Mouse (Mus musculus): ENCODE measurements around the gene Nrg3. TPM values are rescaled to one million over a fixed set of nuclear protein-coding genes. Genes with fewer than 3 reads are reported as not detected.
"Not testable (repeated sequence)": the region's sequence is repeated elsewhere in the genome, so short reads cannot be mapped to it uniquely, and the experiment has no call there.

Gene Nrg3
- polyA plus RNA-seq, 1 experiment from 2014 or later, result 0.28 TPM

GRCm38 (mm10) chr14:38533495-38533894 is 939.4 kb downstream of the Nrg3 start:
- no peaks in the 10 kb centered on the region for H3K9me3 ChIP-seq (ENCODE audit: control insufficient read depth, low read length)

GRCm38 (mm10) chr14:38516232-38516631 is 956.7 kb downstream of the Nrg3 start:
- H3K4me1 ChIP-seq (ENCODE audit: control insufficient read depth, insufficient read depth, low read length), result no peaks in the 10 kb centered on the region
- no peaks in the 10 kb centered on the region for H3K27me3 ChIP-seq (replicated peaks; ENCODE audit: control insufficient read depth, insufficient read depth, low read length)
- 69% methylated on average over 5 of the region's 5 CpGs for WGBS
- no peak overlapping the region for H3K4me3 ChIP-seq (ENCODE audit: low read length)
- ATAC-seq, result no peak
- no peaks in the 10 kb centered on the region for H3K9me3 ChIP-seq (ENCODE audit: control insufficient read depth, low read length)
- H3K36me3 ChIP-seq (ENCODE audit: control insufficient read depth, insufficient read depth, low read length), result no peaks in the 10 kb centered on the region
- H3K4me2 ChIP-seq (ENCODE audit: low read depth, low read length), result no peak overlapping the region
- H3K27ac ChIP-seq (ENCODE audit: low read length), result no peak overlapping the region
- H3K9ac ChIP-seq (ENCODE audit: low read depth, low read length), result no peak overlapping the region

More at GRCm38 (mm10) chr14:38533495-38533894, 939.4 kb downstream of the Nrg3 start:
- no peaks in the 10 kb centered on the region for H3K27me3 ChIP-seq (replicated peaks; ENCODE audit: control insufficient read depth, insufficient read depth, low read length)
- H3K27ac ChIP-seq (ENCODE audit: low read length), result no peak overlapping the region
- no peak overlapping the region for H3K9ac ChIP-seq (ENCODE audit: low read depth, low read length)
- no peak overlapping the region for H3K4me2 ChIP-seq (ENCODE audit: low read depth, low read length)
- no peaks in the 10 kb centered on the region for H3K4me1 ChIP-seq (ENCODE audit: control insufficient read depth, insufficient read depth, low read length)
- no peaks in the 10 kb centered on the region for H3K36me3 ChIP-seq (ENCODE audit: control insufficient read depth, insufficient read depth, low read length)
- no peak overlapping the region for H3K4me3 ChIP-seq (ENCODE audit: low read length)
- no peak for ATAC-seq

GRCm38 (mm10) chr14:38509016-38509415 is 963.9 kb downstream of the Nrg3 start:
- no peak overlapping the region for H3K27ac ChIP-seq (ENCODE audit: low read length)
- 88% methylated on average over 2 of the region's 2 CpGs for WGBS
- ATAC-seq, result no peak
- no peaks in the 10 kb centered on the region; the same call in 1 of the 2 replicates for H3K9me3 ChIP-seq (ENCODE audit: control insufficient read depth, low read length)
- H3K4me2 ChIP-seq (ENCODE audit: low read depth, low read length), result no peak overlapping the region
- no peaks in the 10 kb centered on the region for H3K36me3 ChIP-seq (ENCODE audit: control insufficient read depth, insufficient read depth, low read length)
- H3K4me1 ChIP-seq (ENCODE audit: control insufficient read depth, insufficient read depth, low read length), result no peaks in the 10 kb centered on the region
- H3K27me3 ChIP-seq (replicated peaks; ENCODE audit: control insufficient read depth, insufficient read depth, low read length), result no peaks in the 10 kb centered on the region
- H3K4me3 ChIP-seq (ENCODE audit: low read length), result no peak overlapping the region
- H3K9ac ChIP-seq (ENCODE audit: low read depth, low read length), result no peak overlapping the region

GRCm38 (mm10) chr14:38494970-38495369 is 977.9 kb downstream of the Nrg3 start:
- Histone ChIP-seq H3K9me3 (ENCODE audit: control insufficient read depth, low read length) (no peaks in the 10 kb centered on the region), H3K27me3 (replicated peaks; ENCODE audit: control insufficient read depth, insufficient read depth, low read length) (no peaks in the 10 kb centered on the region), H3K4me3 (ENCODE audit: low read length) (no peak overlapping the region), H3K27ac (ENCODE audit: low read length) (no peak overlapping the region), H3K36me3 (ENCODE audit: control insufficient read depth, insufficient read depth, low read length) (no peaks in the 10 kb centered on the region), H3K9ac (ENCODE audit: low read depth, low read length) (no peak overlapping the region), H3K4me1 (ENCODE audit: control insufficient read depth, insufficient read depth, low read length) (no peaks in the 10 kb centered on the region), H3K4me2 (ENCODE audit: low read depth, low read length) (no peak overlapping the region)
- no peak for ATAC-seq
- 54% methylated on average over 1 of the region's 1 CpGs for WGBS

- Histone ChIP-seq H3K4me2 (ENCODE audit: low read depth, low read length) (no peak overlapping the region), H3K4me3 (ENCODE audit: low read length) (no peak overlapping the region), H3K4me1 (ENCODE audit: control insufficient read depth, insufficient read depth, low read length) (no peaks in the 10 kb centered on the region), H3K36me3 (ENCODE audit: control insufficient read depth, insufficient read depth, low read length) (no peaks in the 10 kb centered on the region), H3K9me3 (ENCODE audit: control insufficient read depth, low read length) (no peaks in the 10 kb centered on the region), H3K27me3 (replicated peaks; ENCODE audit: control insufficient read depth, insufficient read depth, low read length) (no peaks in the 10 kb centered on the region), H3K9ac (ENCODE audit: low read depth, low read length) (no peak overlapping the region), H3K27ac (ENCODE audit: low read length) (no peak overlapping the region)
- ATAC-seq, result no peak
- 81% methylated on average over 2 of the region's 2 CpGs for WGBS
Measured at GRCm38 (mm10) chr14:38447086-38447485, 1025.8 kb downstream of the Nrg3 start.

GRCm38 (mm10) chr14:38444788-38445187 is 1028.1 kb downstream of the Nrg3 start:
- WGBS, result 80% methylated on average over 2 of the region's 2 CpGs
- no peaks in the 10 kb centered on the region for H3K9me3 ChIP-seq (ENCODE audit: control insufficient read depth, low read length)
- no peak overlapping the region for H3K27ac ChIP-seq (ENCODE audit: low read length)
- no peak for ATAC-seq
- no peak overlapping the region for H3K4me2 ChIP-seq (ENCODE audit: low read depth, low read length)
- no peaks in the 10 kb centered on the region for H3K36me3 ChIP-seq (ENCODE audit: control insufficient read depth, insufficient read depth, low read length)
- H3K9ac ChIP-seq (ENCODE audit: low read depth, low read length), result no peak overlapping the region
- no peak overlapping the region for H3K4me3 ChIP-seq (ENCODE audit: low read length)
- H3K27me3 ChIP-seq (replicated peaks; ENCODE audit: control insufficient read depth, insufficient read depth, low read length), result no peaks in the 10 kb centered on the region
- no peaks in the 10 kb centered on the region for H3K4me1 ChIP-seq (ENCODE audit: control insufficient read depth, insufficient read depth, low read length)

GRCm38 (mm10) chr14:38433793-38434589 is 1038.9 kb downstream of the Nrg3 start:
- Histone ChIP-seq H3K4me1 (ENCODE audit: control insufficient read depth, insufficient read depth, low read length) (no peaks in the 10 kb centered on the region), H3K27ac (ENCODE audit: low read length) (no peak overlapping the region), H3K27me3 (replicated peaks; ENCODE audit: control insufficient read depth, insufficient read depth, low read length) (no peaks in the 10 kb centered on the region), H3K4me2 (ENCODE audit: low read depth, low read length) (no peak overlapping the region), H3K4me3 (ENCODE audit: low read length) (no peak overlapping the region), H3K9me3 (ENCODE audit: control insufficient read depth, low read length) (no peaks in the 10 kb centered on the region), H3K9ac (ENCODE audit: low read depth, low read length) (no peak overlapping the region), H3K36me3 (ENCODE audit: control insufficient read depth, insufficient read depth, low read length) (no peaks in the 10 kb centered on the region)
- no peak for ATAC-seq
- 56% methylated on average over 6 of the region's 6 CpGs for WGBS

GRCm38 (mm10) chr14:38374660-38375059 is 1098.2 kb downstream of the Nrg3 start:
- H3K9me3 ChIP-seq (ENCODE audit: control insufficient read depth, low read length), result no peaks in the 10 kb centered on the region
- H3K4me1 ChIP-seq (ENCODE audit: control insufficient read depth, insufficient read depth, low read length), result no peaks in the 10 kb centered on the region
- ATAC-seq, result no peak
- no peak overlapping the region for H3K27ac ChIP-seq (ENCODE audit: low read length)
- no peaks in the 10 kb centered on the region for H3K36me3 ChIP-seq (ENCODE audit: control insufficient read depth, insufficient read depth, low read length)
- no peak overlapping the region for H3K9ac ChIP-seq (ENCODE audit: low read depth, low read length)
- H3K4me2 ChIP-seq (ENCODE audit: low read depth, low read length), result no peak overlapping the region
- no peak overlapping the region for H3K4me3 ChIP-seq (ENCODE audit: low read length)
- no peaks in the 10 kb centered on the region for H3K27me3 ChIP-seq (replicated peaks; ENCODE audit: control insufficient read depth, insufficient read depth, low read length)

GRCm38 (mm10) chr14:38340967-38341366 is 1131.9 kb downstream of the Nrg3 start:
- H3K27ac ChIP-seq (ENCODE audit: low read length), result no peak overlapping the region
- H3K36me3 ChIP-seq (ENCODE audit: control insufficient read depth, insufficient read depth, low read length), result no peaks in the 10 kb centered on the region
- H3K4me2 ChIP-seq (ENCODE audit: low read depth, low read length), result no peak overlapping the region
- H3K27me3 ChIP-seq (replicated peaks; ENCODE audit: control insufficient read depth, insufficient read depth, low read length), result no peaks in the 10 kb centered on the region
- H3K4me3 ChIP-seq (ENCODE audit: low read length), result no peak overlapping the region
- H3K9ac ChIP-seq (ENCODE audit: low read depth, low read length), result no peak overlapping the region
- H3K4me1 ChIP-seq (ENCODE audit: control insufficient read depth, insufficient read depth, low read length), result no peaks in the 10 kb centered on the region
- no peaks in the 10 kb centered on the region for H3K9me3 ChIP-seq (ENCODE audit: control insufficient read depth, low read length)
- ATAC-seq, result no peak

GRCm38 (mm10) chr14:38322841-38323240 is 1150.0 kb downstream of the Nrg3 start:
- ATAC-seq; H3K4me3 ChIP-seq (ENCODE audit: low read length); H3K9me3 ChIP-seq (ENCODE audit: control insufficient read depth, low read length); H3K27ac ChIP-seq (ENCODE audit: low read length); H3K27me3 ChIP-seq (replicated peaks; ENCODE audit: control insufficient read depth, insufficient read depth, low read length); H3K4me1 ChIP-seq (ENCODE audit: control insufficient read depth, insufficient read depth, low read length); H3K9ac ChIP-seq (ENCODE audit: low read depth, low read length); H3K4me2 ChIP-seq (ENCODE audit: low read depth, low read length); H3K36me3 ChIP-seq (ENCODE audit: control insufficient read depth, insufficient read depth, low read length): not testable (repeated sequence)
- 65% methylated on average over 1 of the region's 1 CpGs for WGBS
